Mouse (Mus musculus) bone marrow macrophage, adult 2 months (primary cell): ENCODE data around the gene Rbms3.

ENCODE experiments used
- CTCF ChIP-seq: IDR thresholded peaks from 2 replicates; pipeline ENCODE4 v1.5.1; 2012; ENCODE audit warnings: low read depth, mild to moderate bottlenecking, low read length, moderate library complexity
- POLR2A ChIP-seq: IDR thresholded peaks from 2 replicates; pipeline ENCODE4 v1.6.1; 2012; ENCODE audit warnings: mild to moderate bottlenecking, low read depth, low read length, borderline replicate concordance

DNA sequence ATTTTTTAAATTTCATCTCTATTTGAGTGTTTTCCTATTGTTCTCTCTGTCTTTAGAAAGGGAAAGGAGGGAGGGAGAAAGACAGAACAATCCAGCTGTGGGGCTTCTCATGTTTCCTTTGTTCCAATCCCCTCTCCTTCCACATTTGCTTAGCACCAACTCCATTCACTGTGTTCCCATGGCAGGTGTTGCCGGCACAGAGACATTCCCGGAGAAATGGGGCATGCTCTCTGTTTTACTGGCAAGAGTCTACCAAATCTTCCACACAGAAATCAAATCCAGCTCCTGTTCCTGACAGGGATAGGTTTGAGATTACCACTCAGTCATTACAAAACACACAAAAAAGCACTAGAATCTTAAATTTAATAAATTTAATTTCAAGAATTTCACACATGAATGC is 217.1 kb downstream of the Rbms3 start:
- TF ChIP-seq CTCF = no peak
- TF ChIP-seq POLR2A = no peak
